ENCODE assay signal across 8 mouse cellular contexts in genomic region chr10:80931153-80931671, GRCm38 (mm10). TPM values are rescaled to one million over a fixed set of nuclear protein-coding genes. Genes with fewer than 3 reads are reported as not detected.
DNase-seq lines count a peak whose midpoint lies in the region; ATAC-seq and TF ChIP-seq lines count a peak whose summit lies in the region.

No protein-coding gene starts in this region.

- H3K27me3 ChIP-seq in forebrain, embryonic 11.5 days (ENCODE audit: control insufficient read depth, insufficient read depth, low read length) = peaks cover 53% of the 10 kb centered on the region
- H3K27me3 ChIP-seq in hindbrain, embryonic 16.5 days (replicated peaks; ENCODE audit: control insufficient read depth, insufficient read depth, low read length) = peaks cover 17% of the 10 kb centered on the region
- H3K27me3 ChIP-seq in liver, postnatal 0 days (ENCODE audit: insufficient read depth, low read length) = peaks cover 43% of the 10 kb centered on the region

- H3K4me3 ChIP-seq in forebrain, embryonic 11.5 days (ENCODE audit: low read depth, low read length) = peak overlapping the region; percentile 37
- H3K4me3 ChIP-seq in hindbrain, embryonic 16.5 days (ENCODE audit: low read length) = peak overlapping the region; percentile 41
- H3K4me3 ChIP-seq in liver, postnatal 0 days (ENCODE audit: low read depth, low read length) = peak overlapping the region; percentile 75

- H3K4me1 ChIP-seq in forebrain, embryonic 11.5 days (replicated peaks; ENCODE audit: control insufficient read depth, insufficient read depth, low read length) = peaks cover 51% of the 10 kb centered on the region
- H3K4me1 ChIP-seq in hindbrain, embryonic 16.5 days (ENCODE audit: control insufficient read depth, insufficient read depth, low read depth, low read length) = peaks cover 52% of the 10 kb centered on the region
- peaks cover 60% of the 10 kb centered on the region for H3K4me1 ChIP-seq in liver, postnatal 0 days (ENCODE audit: insufficient read depth)

- 4% methylated on average over 14 of the region's 14 CpGs for WGBS in forebrain, embryonic 11.5 days
- WGBS in hindbrain, embryonic 16.5 days = 2% methylated on average over 11 of the region's 14 CpGs
- 16% methylated on average over 12 of the region's 14 CpGs for WGBS in liver, postnatal 0 days (ENCODE audit: insufficient replicate concordance)

- no peak for TF ChIP-seq EP300 in liver, postnatal 0 days (IDR thresholded peaks at IDR 0.05; ENCODE audit: low read depth)

- TF ChIP-seq CTCF in liver, postnatal 0 days (IDR thresholded peaks at IDR 0.05; ENCODE audit: low read depth) = no peak

- H3K36me3 ChIP-seq in forebrain, embryonic 11.5 days (ENCODE audit: control insufficient read depth, insufficient read depth, low read length) = no peaks in the 10 kb centered on the region
- no peaks in the 10 kb centered on the region for H3K36me3 ChIP-seq in hindbrain, embryonic 16.5 days (ENCODE audit: control insufficient read depth, insufficient read depth, low read length)
- no peaks in the 10 kb centered on the region for H3K36me3 ChIP-seq in liver, postnatal 0 days (replicated peaks; ENCODE audit: insufficient read depth, low read length)

- peak overlapping the region; percentile 84 for H3K4me2 ChIP-seq in forebrain, embryonic 11.5 days (ENCODE audit: low read depth, low read length, severe bottlenecking)
- H3K4me2 ChIP-seq in hindbrain, embryonic 16.5 days (ENCODE audit: low read length) = peak overlapping the region; percentile 98
- peak overlapping the region; percentile 92 for H3K4me2 ChIP-seq in liver, postnatal 0 days (ENCODE audit: low read depth, low read length)

- H3K9me3 ChIP-seq in forebrain, embryonic 11.5 days (ENCODE audit: control insufficient read depth, low read length) = no peaks in the 10 kb centered on the region
- H3K9me3 ChIP-seq in hindbrain, embryonic 16.5 days (ENCODE audit: control insufficient read depth, low read length) = no peaks in the 10 kb centered on the region
- no peaks in the 10 kb centered on the region for H3K9me3 ChIP-seq in liver, postnatal 0 days (ENCODE audit: low read length)

- ATAC-seq in forebrain, embryonic 11.5 days (replicated peaks; ENCODE audit: low FRiP score) = no peak
- ATAC-seq in hindbrain, embryonic 16.5 days = no peak
- no peak for ATAC-seq in liver, postnatal 0 days
- no peak for ATAC-seq in erythroblast, adult 5-6 weeks (replicated peaks; ENCODE audit: low FRiP score, poor library complexity, severe bottlenecking)

- H3K27ac ChIP-seq in forebrain, embryonic 11.5 days (ENCODE audit: low read depth, low read length) = no peak overlapping the region
- no peak overlapping the region for H3K27ac ChIP-seq in hindbrain, embryonic 16.5 days (ENCODE audit: low read depth, low read length)
- no peak overlapping the region for H3K27ac ChIP-seq in liver, postnatal 0 days (ENCODE audit: low read depth)

- H3K9ac ChIP-seq in forebrain, embryonic 11.5 days (ENCODE audit: low read length) = no peak overlapping the region
- peak overlapping the region; percentile 59 for H3K9ac ChIP-seq in hindbrain, embryonic 16.5 days (ENCODE audit: low read depth, low read length)
- peak overlapping the region; percentile 85 for H3K9ac ChIP-seq in liver, postnatal 0 days (replicated peaks)

- peak; percentile 64 for DNase-seq in adrenal gland, postnatal 14 days
- DNase-seq in adrenal gland, postnatal 4 days (ENCODE audit: low spot score in 2 of 2) = no peak
- peak; percentile 59 for DNase-seq in A20 (ENCODE audit: low read depth, low spot score)
- no peak for DNase-seq in forebrain, embryonic 11.5 days (ENCODE audit: low spot score)
- DNase-seq in liver, postnatal 0 days = no peak
- no peak for DNase-seq in right cerebral cortex, postnatal 4 days

RNA-seq across cellular contexts. Expression of gene Gadd45b, which starts 1.3 kb away (rescaled TPM):
- total RNA-seq in adrenal gland, postnatal 14 days (2021) = 29.8 and 91.3 TPM in 2 replicates
- total RNA-seq in adrenal gland, postnatal 4 days (2021) = 10 to 100 TPM; 10.9 to 11.1 TPM
- polyA plus RNA-seq in forebrain, embryonic 11.5 days (2014; fragmentation: Nextera tagmentation; extraction: Ambion mirVana) = 10.7 and 13.0 TPM in 2 replicates
- polyA plus RNA-seq in hindbrain, embryonic 16.5 days (2015; fragmentation: Nextera tagmentation; extraction: Ambion mirVana) = 8.0 and 9.0 TPM in 2 replicates
- polyA plus RNA-seq in liver, postnatal 0 days (2015; fragmentation: Nextera tagmentation; extraction: Ambion mirVana) = 17.3 and 18.7 TPM in 2 replicates
- 2.3 and 10.6 TPM in 2 replicates for total RNA-seq in erythroblast, adult 5-6 weeks (2015; ENCODE audit: low replicate concordance)
- total RNA-seq in erythroblast, adult 5-6 weeks (2017; ENCODE audit: low replicate concordance) = 3.2 and 4.9 TPM in 2 replicates

RNA-seq across cellular contexts. Expression of gene Lmnb2, which starts 13.2 kb away (rescaled TPM):
- 14.9 and 15.8 TPM in 2 replicates for total RNA-seq in adrenal gland, postnatal 14 days (2021)
- total RNA-seq in adrenal gland, postnatal 4 days (2021) = 10 to 100 TPM; 18.5 to 23.1 TPM
- 29.8 and 30.9 TPM in 2 replicates for polyA plus RNA-seq in forebrain, embryonic 11.5 days (2014; fragmentation: Nextera tagmentation; extraction: Ambion mirVana)
- 36.6 and 41.9 TPM in 2 replicates for polyA plus RNA-seq in hindbrain, embryonic 16.5 days (2015; fragmentation: Nextera tagmentation; extraction: Ambion mirVana)
- 5.4 and 6.5 TPM in 2 replicates for polyA plus RNA-seq in liver, postnatal 0 days (2015; fragmentation: Nextera tagmentation; extraction: Ambion mirVana)
- 2.7 and 7.3 TPM in 2 replicates for total RNA-seq in erythroblast, adult 5-6 weeks (2015; ENCODE audit: low replicate concordance)
- total RNA-seq in erythroblast, adult 5-6 weeks (2017; ENCODE audit: low replicate concordance) = 9.3 and 9.7 TPM in 2 replicates

RNA-seq across cellular contexts. Expression of gene Timm13, which starts 30.4 kb away (rescaled TPM):
- total RNA-seq in adrenal gland, postnatal 14 days (2021) = 252 and 257 TPM in 2 replicates
- 100 to 1,000 TPM; 162 to 179 TPM for total RNA-seq in adrenal gland, postnatal 4 days (2021)
- polyA plus RNA-seq in forebrain, embryonic 11.5 days (2014; fragmentation: Nextera tagmentation; extraction: Ambion mirVana) = 313 and 317 TPM in 2 replicates
- polyA plus RNA-seq in hindbrain, embryonic 16.5 days (2015; fragmentation: Nextera tagmentation; extraction: Ambion mirVana) = 314 and 364 TPM in 2 replicates
- polyA plus RNA-seq in liver, postnatal 0 days (2015; fragmentation: Nextera tagmentation; extraction: Ambion mirVana) = 242 and 244 TPM in 2 replicates
- total RNA-seq in erythroblast, adult 5-6 weeks (2015; ENCODE audit: low replicate concordance) = 12.1 and 17.6 TPM in 2 replicates
- total RNA-seq in erythroblast, adult 5-6 weeks (2017; ENCODE audit: low replicate concordance) = 14.1 and 24.7 TPM in 2 replicates

RNA-seq across cellular contexts. Expression of gene Tmprss9, which starts 59.6 kb away (rescaled TPM):
- total RNA-seq in adrenal gland, postnatal 14 days (2021) = 0.11 TPM in 1 of 2 replicates, not detected in the other
- total RNA-seq in adrenal gland, postnatal 4 days (2021) = not detected
- polyA plus RNA-seq in forebrain, embryonic 11.5 days (2014; fragmentation: Nextera tagmentation; extraction: Ambion mirVana) = 0.08 and 0.12 TPM in 2 replicates
- 0.13 and 0.27 TPM in 2 replicates for polyA plus RNA-seq in hindbrain, embryonic 16.5 days (2015; fragmentation: Nextera tagmentation; extraction: Ambion mirVana)
- 0.12 TPM in 2 replicates for polyA plus RNA-seq in liver, postnatal 0 days (2015; fragmentation: Nextera tagmentation; extraction: Ambion mirVana)
- total RNA-seq in erythroblast, adult 5-6 weeks (2015; ENCODE audit: low replicate concordance) = not detected in 2 replicates
- total RNA-seq in erythroblast, adult 5-6 weeks (2017; ENCODE audit: low replicate concordance) = 0.17 TPM in 1 of 2 replicates, not detected in the other

Comparison
In these comparisons a context has a peak if more than half of its experiments do, and no peak if none do; other contexts are left out.
1. DNase-seq: peak in adrenal gland, postnatal 14 days (single experiment) and A20 (single experiment); none in adrenal gland, postnatal 4 days (0 of 2), forebrain, embryonic 11.5 days (single experiment), liver, postnatal 0 days (single experiment) and right cerebral cortex, postnatal 4 days (single experiment).
2. Peak in every context shown above with its lines, with median percentiles within 50 percentile points of each other: H3K4me2 ChIP-seq and H3K4me3 ChIP-seq.